Mouse (Mus musculus) bone marrow, adult 2 months (tissue): ENCODE measurements around the gene P2rx3. TPM values are rescaled to one million over a fixed set of nuclear protein-coding genes. Genes with fewer than 3 reads are reported as not detected.

Experiments used
- H3K27ac ChIP-seq: fragments of 200-500 bp; 2 replicates; pipeline ENCODE4 v1.5.1; 2012; ENCODE audit warnings: low read depth, mild to moderate bottlenecking, control low read depth, inconsistent platforms, low read length; ENCODE audit not compliant: control insufficient read depth, poor library complexity, insufficient read depth
- H3K4me1 ChIP-seq: fragments of 200-500 bp; 2 replicates; pipeline ENCODE4 v1.6.1; 2011; ENCODE audit warnings: low read length; ENCODE audit not compliant: control insufficient read depth, insufficient read depth
- H3K4me3 ChIP-seq: fragments of 200-500 bp; replicated peaks from 2 replicates; pipeline ENCODE3; 2011; ENCODE audit warnings: mild to moderate bottlenecking, low read depth, low read length, control low read depth; ENCODE audit not compliant: control insufficient read depth
- CTCF ChIP-seq: fragments of 200-500 bp; IDR thresholded peaks from 2 replicates; pipeline ENCODE4 v1.5.1; 2011; ENCODE audit warnings: low read length, control low read depth; ENCODE audit not compliant: control insufficient read depth, insufficient read depth
- POLR2A ChIP-seq: fragments of 200-500 bp; IDR thresholded peaks from 2 replicates; pipeline ENCODE4 v1.6.1; 2011; ENCODE audit warnings: low read depth, mild to moderate bottlenecking, control low read depth, low read length, borderline replicate concordance; ENCODE audit not compliant: control insufficient read depth
- WGBS: fragments of 180-500 bp; shearing (Covaris S2); methylation state at CpG from one replicate; pipeline ENCODE4 v1.1.7; 2018; 5-methylcytosine and 5-hydroxymethylcytosine counted together
- polyA plus RNA-seq: library from polyadenylated mRNA; stranded (reverse); fragments of >200 nt; gene quantifications from 2 replicates; pipeline ENCODE4 v1.2.4, GENCODE M21; 2011; ENCODE audit warnings: low replicate concordance; ENCODE audit not compliant: missing spikeins, insufficient read depth, insufficient read length

Gene P2rx3
- polyA plus RNA-seq, 1 experiment, result 3.8 TPM

DNA sequence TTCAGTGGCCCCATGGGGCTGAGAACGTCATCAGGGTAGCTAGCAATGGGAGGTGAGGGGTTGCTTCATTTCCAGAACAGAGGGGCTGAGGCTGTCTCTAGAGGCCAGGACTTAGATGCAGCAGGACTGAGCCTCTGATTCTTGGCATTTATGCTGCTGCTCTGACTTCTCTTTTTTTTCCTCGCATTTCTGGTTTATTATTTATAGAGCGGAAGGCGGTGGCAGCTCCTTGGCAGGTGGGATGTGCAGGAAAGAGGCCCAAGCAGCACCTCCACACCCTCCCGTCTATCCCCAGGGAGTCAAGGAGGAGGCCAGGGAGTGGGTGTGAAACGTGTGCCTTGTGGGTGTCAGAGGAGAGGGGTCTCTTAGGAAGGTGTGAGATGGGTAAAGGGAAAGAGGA, 6.3 kb downstream of the P2rx3 start:
- peaks cover 15% of the 10 kb centered on the region for H3K4me1 ChIP-seq
- 16% methylated on average over 6 of the region's 6 CpGs for WGBS
- no peak overlapping the region for H3K4me3 ChIP-seq
- TF ChIP-seq CTCF (no peak), POLR2A (no peak)
- H3K27ac ChIP-seq, result no peak overlapping the region

DNA sequence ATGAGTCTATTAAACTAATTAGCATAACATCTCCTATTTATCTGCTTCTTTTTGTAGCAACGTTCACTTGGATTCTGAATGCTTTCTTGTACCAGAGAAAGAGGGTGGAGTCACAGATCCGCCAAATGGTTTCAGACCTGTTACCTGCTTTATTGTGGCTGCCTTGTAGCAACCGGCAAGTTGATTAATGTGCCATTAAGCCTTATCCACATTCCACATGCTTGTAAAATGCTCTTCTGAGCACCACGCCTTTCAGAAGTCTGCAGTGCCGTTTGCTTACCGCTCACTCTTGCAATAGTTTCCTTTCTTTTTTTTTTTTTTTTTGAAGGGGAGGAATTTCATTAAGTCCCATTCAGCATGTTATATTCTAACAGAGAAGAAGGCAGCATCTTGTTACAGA, 7.4 kb downstream of the P2rx3 start:
- peaks cover 15% of the 10 kb centered on the region for H3K4me1 ChIP-seq
- 25% methylated on average over 6 of the region's 6 CpGs for WGBS
- H3K27ac ChIP-seq, result no peak overlapping the region
- TF ChIP-seq CTCF, result no peak
- no peak for TF ChIP-seq POLR2A
- no peak overlapping the region for H3K4me3 ChIP-seq

DNA sequence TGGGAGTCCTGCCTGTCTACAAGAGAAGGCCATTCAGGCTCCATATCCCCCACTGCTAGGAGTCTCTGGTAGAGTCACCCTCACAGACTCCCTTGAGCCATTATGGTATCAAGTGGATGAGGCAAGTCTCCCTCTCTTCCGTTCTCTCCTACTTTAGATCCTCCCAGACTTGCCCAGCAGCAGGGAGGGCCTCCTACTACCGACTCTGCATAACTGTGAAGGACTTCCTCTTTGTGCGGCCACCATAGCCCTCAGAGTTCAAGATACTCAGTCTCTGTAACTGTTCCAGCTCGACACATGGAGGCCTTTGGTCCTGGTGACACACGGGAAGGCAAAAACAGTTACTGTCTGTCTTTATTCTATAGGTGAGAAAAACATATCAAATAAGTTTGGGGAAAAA, 10.0 kb downstream of the P2rx3 start:
- TF ChIP-seq CTCF (no peak), POLR2A (no peak)
- H3K4me3 ChIP-seq, result no peak overlapping the region
- WGBS, result 3% methylated on average over 5 of the region's 5 CpGs

DNA sequence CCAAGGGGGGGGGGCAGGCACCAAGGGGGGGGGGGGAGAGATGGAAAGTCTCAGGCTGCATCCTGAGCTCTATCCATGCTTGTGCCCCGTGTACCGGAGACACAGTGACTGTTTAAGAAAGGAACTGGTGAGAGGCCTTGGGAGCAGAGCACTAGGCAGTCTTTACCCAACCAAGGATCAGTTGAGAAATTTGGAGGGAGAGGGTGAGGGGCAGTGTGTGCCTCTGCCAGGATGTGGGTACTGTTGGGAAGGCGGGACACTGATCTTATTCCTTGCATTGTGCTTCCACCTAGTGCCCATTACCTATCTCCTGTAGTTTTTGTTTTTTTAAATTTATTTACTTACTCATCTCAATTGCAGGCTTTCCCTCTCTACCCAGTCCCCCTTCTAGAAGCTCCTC, 11.1 kb downstream of the P2rx3 start:
- Histone ChIP-seq H3K27ac (no peak overlapping the region), H3K4me3 (no peak overlapping the region), H3K4me1 (peaks cover 13% of the 10 kb centered on the region)
- 30% methylated on average over 3 of the region's 3 CpGs for WGBS
- TF ChIP-seq POLR2A, result no peak
- no peak for TF ChIP-seq CTCF

More for the DNA sequence above, 10.0 kb downstream of the P2rx3 start:
- Histone ChIP-seq H3K4me1 (peaks cover 13% of the 10 kb centered on the region), H3K27ac (peak overlapping the region; percentile 55; the same call in 1 of the 2 replicates)

DNA sequence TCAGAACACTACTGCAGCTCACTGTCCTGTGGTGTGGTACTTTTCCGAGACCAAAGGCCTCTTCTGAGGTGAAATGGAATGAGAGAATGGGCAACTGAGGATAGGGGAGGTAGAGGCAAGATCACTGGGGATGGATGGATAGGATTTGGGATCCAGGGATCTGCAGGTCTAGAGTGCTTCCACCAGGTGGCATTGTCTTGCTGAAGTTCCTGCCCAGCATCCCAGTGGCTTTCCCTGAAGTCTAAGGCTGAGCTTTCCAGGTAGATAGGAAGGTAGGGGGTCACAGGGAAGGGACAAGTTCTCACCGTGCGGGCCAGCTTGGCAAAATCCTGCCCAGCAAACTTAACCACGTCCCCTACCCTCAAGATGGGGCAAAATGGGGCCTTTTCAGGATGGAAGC, 15.2 kb downstream of the P2rx3 start:
- TF ChIP-seq CTCF, result peak; percentile 24; the same call in 1 of the 2 replicates
- no peak for TF ChIP-seq POLR2A
- H3K27ac ChIP-seq, result no peak overlapping the region
- 78% methylated on average over 4 of the region's 4 CpGs for WGBS
- peaks cover 2% of the 10 kb centered on the region for H3K4me1 ChIP-seq
- H3K4me3 ChIP-seq, result no peak overlapping the region

DNA sequence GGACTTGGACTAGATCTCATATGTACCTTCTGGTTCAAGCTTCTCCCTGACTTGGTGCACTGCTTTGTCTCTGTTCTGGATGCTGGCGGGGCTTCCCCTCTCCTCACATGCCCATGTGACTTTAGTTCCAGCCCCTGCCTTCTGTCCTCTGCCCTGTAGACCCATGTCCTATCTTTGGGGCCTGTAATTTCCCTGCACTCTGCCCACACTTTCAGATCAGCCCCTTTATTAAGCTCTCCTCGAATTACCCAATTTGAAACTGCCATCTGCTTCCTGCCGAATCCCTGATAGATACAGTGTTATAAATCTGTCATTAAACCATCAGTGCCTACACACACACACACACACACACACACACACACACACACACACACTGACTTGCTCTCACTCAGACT, 22.7 kb downstream of the P2rx3 start:
- WGBS, result 5% methylated on average over 3 of the region's 3 CpGs
- TF ChIP-seq CTCF, result no peak
- TF ChIP-seq POLR2A, result no peak
- H3K4me1 ChIP-seq, result no peaks in the 10 kb centered on the region; the same call in none of the 2 replicates
- no peak overlapping the region for H3K4me3 ChIP-seq
- no peak overlapping the region for H3K27ac ChIP-seq

DNA sequence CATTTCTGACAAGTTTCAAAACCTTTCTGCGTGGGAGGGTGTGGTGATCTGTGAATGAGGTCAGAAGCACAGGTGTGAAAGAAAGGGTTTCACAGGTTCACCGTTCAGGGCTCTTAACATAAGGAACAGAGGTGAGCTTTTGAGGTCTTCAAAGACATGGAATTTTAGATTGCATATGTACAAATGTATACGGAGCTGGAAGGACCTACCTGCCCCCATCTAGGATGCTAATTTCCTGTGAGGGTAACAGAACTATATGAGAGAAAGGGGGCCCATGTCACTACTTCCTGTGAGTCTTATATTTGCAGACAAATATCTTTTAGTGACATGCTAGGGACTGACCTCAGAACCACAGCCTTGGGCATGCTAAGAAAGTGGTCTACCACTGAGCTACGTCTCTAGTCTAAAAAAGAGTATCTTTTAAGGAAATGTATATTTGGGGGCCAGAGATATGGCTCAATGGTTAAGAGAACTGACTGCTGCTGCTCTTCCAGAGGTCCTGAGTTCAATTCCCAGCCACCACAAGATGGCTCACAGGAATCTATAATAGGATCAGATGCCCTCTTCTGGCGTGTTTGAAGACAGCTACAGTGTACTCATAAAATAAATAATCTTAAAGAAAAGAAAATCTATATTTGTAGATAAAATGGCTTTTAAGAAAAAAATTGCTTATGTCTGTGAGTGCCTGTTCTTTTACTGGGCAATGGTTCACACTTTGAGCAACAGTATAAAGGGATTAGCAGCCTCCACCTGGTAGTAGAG, 23.3 kb downstream of the P2rx3 start:
- Histone ChIP-seq H3K4me1 (no peaks in the 10 kb centered on the region; the same call in none of the 2 replicates), H3K4me3 (no peak overlapping the region), H3K27ac (no peak overlapping the region)
- no peak for TF ChIP-seq CTCF
- no peak for TF ChIP-seq POLR2A
- 41% methylated on average over 5 of the region's 5 CpGs for WGBS

DNA sequence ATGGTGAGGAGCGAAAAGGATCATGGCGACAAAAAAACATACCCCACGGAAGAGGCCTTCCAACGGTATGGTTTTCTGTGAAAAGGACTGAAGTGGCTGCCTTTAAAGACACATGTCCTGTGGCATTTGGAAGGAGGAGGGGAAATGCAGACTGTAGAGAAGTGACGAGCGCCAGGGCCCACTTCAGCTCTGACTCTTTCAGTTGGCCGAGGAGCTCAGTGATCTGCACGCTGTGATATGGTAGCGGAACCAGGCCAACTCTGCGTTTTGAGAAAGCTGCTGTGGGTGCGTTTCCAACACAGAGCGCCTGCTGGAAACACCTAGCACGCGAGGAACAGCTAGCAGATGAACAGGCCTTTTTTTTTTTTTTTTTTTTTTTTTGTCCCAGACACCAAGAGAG, 24.6 kb downstream of the P2rx3 start:
- TF ChIP-seq CTCF (no peak), POLR2A (no peak)
- Histone ChIP-seq H3K4me3 (peak overlapping the region; percentile 17), H3K4me1 (no peaks in the 10 kb centered on the region; the same call in none of the 2 replicates), H3K27ac (peak overlapping the region; percentile 84)
- 48% methylated on average over 14 of the region's 14 CpGs for WGBS

DNA sequence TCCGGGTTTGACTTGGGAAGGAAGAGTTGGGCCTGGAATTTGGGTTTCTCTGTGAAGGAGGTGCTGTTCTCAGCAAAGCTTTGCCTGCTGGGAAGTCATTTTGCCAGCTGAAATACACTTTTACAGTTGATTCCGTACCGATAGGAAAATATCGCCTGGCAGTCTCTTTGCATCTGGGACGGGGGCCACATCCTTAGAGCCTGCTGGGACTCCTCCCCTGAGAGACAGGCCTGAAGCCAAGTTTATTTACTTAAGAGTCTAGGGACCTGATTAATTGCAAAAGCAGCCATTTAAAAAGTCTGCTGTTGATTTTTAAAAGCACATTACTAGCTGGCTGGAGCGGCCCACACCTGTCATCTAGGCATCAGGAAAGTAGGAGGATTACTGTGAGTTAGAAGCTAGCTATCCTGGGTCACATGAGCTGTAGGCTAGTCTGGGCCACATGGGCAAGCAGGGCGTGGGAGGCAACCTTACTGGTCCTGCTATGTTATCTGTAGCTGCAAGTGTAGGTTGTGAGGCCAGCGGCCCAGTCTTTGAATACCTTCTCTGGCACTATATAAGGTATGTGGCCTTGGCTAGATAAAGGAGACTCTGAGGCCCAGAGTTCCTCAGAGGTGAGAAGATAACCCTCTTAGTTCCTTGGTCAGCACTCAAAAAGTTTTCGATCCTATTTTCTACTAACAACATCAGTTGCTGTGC, 25.2 kb downstream of the P2rx3 start:
- Histone ChIP-seq H3K4me1 (no peaks in the 10 kb centered on the region; the same call in none of the 2 replicates), H3K4me3 (peak overlapping the region; percentile 17), H3K27ac (peak overlapping the region; percentile 84)
- TF ChIP-seq CTCF, result no peak
- no peak for TF ChIP-seq POLR2A
- 60% methylated on average over 9 of the region's 9 CpGs for WGBS
